9 mouse cellular contexts compared by ENCODE assay signal in genomic region chr15:40130880-40131478, GRCm38 (mm10). TPM values are rescaled to one million over a fixed set of nuclear protein-coding genes. Genes with fewer than 3 reads are reported as not detected.
DNase-seq lines count a peak whose midpoint lies in the region; ATAC-seq and TF ChIP-seq lines count a peak whose summit lies in the region.
"Had no signal": no experiment of that assay in that cellular context is flagged by ENCODE, and none has a peak within 500 bp of the region (broad histone marks: within the 10 kb centered on the region; RNA-seq: fewer than 3 reads in every experiment).

No protein-coding gene starts in this region.

- no peak overlapping the region for H3K9ac ChIP-seq in limb, embryonic 14.5 days (ENCODE audit: low read depth, low read length, severe bottlenecking)
- no peak overlapping the region for H3K9ac ChIP-seq in stomach, postnatal 0 days (ENCODE audit: low read length)
- H3K9ac ChIP-seq: stomach, embryonic 15.5 days had no signal

- no peaks in the 10 kb centered on the region for H3K36me3 ChIP-seq in kidney, adult 2 months (ENCODE audit: control insufficient read depth, insufficient read depth, low read length)
- no peaks in the 10 kb centered on the region for H3K36me3 ChIP-seq in limb, embryonic 14.5 days (ENCODE audit: control insufficient read depth, insufficient read depth, low read length)
- no peaks in the 10 kb centered on the region for H3K36me3 ChIP-seq in stomach, postnatal 0 days (ENCODE audit: control insufficient read depth, insufficient read depth, low read length)
- H3K36me3 ChIP-seq: stomach, embryonic 15.5 days had no signal

- intact Hi-C loops in gastrocnemius, postnatal 36 days (cut with DNase I), result loop anchor here (2.0 to 5.0 kb wide), 2 partner anchors 270 to 769 kb away; no protein-coding TSS in a partner anchor

- no peaks in the 10 kb centered on the region for H3K4me1 ChIP-seq in cortical plate, adult 2 months (ENCODE audit: control insufficient read depth, insufficient read depth, low read length)
- no peaks in the 10 kb centered on the region for H3K4me1 ChIP-seq in kidney, adult 2 months (ENCODE audit: control insufficient read depth, insufficient read depth, low read length)
- H3K4me1 ChIP-seq in limb, embryonic 14.5 days (ENCODE audit: control insufficient read depth, insufficient read depth, low read length), result no peaks in the 10 kb centered on the region
- H3K4me1 ChIP-seq in stomach, postnatal 0 days (replicated peaks; ENCODE audit: control insufficient read depth, insufficient read depth), result no peaks in the 10 kb centered on the region
- H3K4me1 ChIP-seq: stomach, embryonic 15.5 days had no signal

- peak; percentile 73 for DNase-seq in 3T3-L1 (ENCODE audit: low read depth, low spot score)
- peak; percentile 67 to 92 for DNase-seq in adrenal gland, adult (ENCODE audit: inconsistent age in 2 of 2, low spot score in 1 of 2)
- peak; percentile 53 to 70 for DNase-seq in gastrocnemius, postnatal 36 days
- DNase-seq in kidney, adult 2 months, result peak; percentile 59
- peak; percentile 41 for DNase-seq in limb, embryonic 14.5 days (ENCODE audit: low spot score)
- DNase-seq in neural tube, embryonic 10.5 days (ENCODE audit: extremely low spot score, low spot score), result peak; percentile 84
- DNase-seq in stomach, postnatal 0 days (ENCODE audit: low spot score), result peak; percentile 79

- no peak overlapping the region for H3K27ac ChIP-seq in cortical plate, adult 2 months (ENCODE audit: insufficient read depth, low read length)
- H3K27ac ChIP-seq in kidney, adult 2 months (ENCODE audit: insufficient read depth, low read depth, low read length), result no peak overlapping the region
- no peak overlapping the region for H3K27ac ChIP-seq in limb, embryonic 14.5 days (replicated peaks; ENCODE audit: low read depth, low read length)
- no peak overlapping the region for H3K27ac ChIP-seq in stomach, postnatal 0 days (replicated peaks)
- H3K27ac ChIP-seq: stomach, embryonic 15.5 days had no signal

- ATAC-seq in limb, embryonic 14.5 days (ENCODE audit: low FRiP score, low read depth), result no peak
- ATAC-seq in stomach, postnatal 0 days (ENCODE audit: low FRiP score, low TSS enrichment), result no peak

- H3K4me3 ChIP-seq in cortical plate, adult 2 months (ENCODE audit: insufficient read depth, low read length), result no peak overlapping the region
- no peak overlapping the region for H3K4me3 ChIP-seq in kidney, adult 2 months (ENCODE audit: insufficient read depth, low read depth, low read length)
- no peak overlapping the region for H3K4me3 ChIP-seq in limb, embryonic 14.5 days (replicated peaks; ENCODE audit: low read length)
- H3K4me3 ChIP-seq in stomach, postnatal 0 days (ENCODE audit: low read depth, low read length), result no peak overlapping the region
- H3K4me3 ChIP-seq: stomach, embryonic 15.5 days had no signal

- no peaks in the 10 kb centered on the region for H3K27me3 ChIP-seq in kidney, adult 2 months (replicated peaks; ENCODE audit: control insufficient read depth, insufficient read depth, low read length)
- no peaks in the 10 kb centered on the region for H3K27me3 ChIP-seq in limb, embryonic 14.5 days (ENCODE audit: control insufficient read depth, insufficient read depth, low read length)
- H3K27me3 ChIP-seq in stomach, postnatal 0 days (ENCODE audit: control insufficient read depth, insufficient read depth, low read length), result no peaks in the 10 kb centered on the region
- H3K27me3 ChIP-seq: stomach, embryonic 15.5 days had no signal

- H3K9me3 ChIP-seq in limb, embryonic 14.5 days (ENCODE audit: control insufficient read depth, low read length), result no peaks in the 10 kb centered on the region
- no peaks in the 10 kb centered on the region for H3K9me3 ChIP-seq in stomach, postnatal 0 days (ENCODE audit: control insufficient read depth, low read length)
- H3K9me3 ChIP-seq: stomach, embryonic 15.5 days had no signal

- 24% methylated on average over 15 of the region's 15 CpGs for WGBS in kidney, adult 2 months
- 23% methylated on average over 15 of the region's 15 CpGs for WGBS in limb, embryonic 14.5 days
- 24% methylated on average over 15 of the region's 15 CpGs for WGBS in stomach, postnatal 0 days

- TF ChIP-seq EP300 in stomach, postnatal 0 days (optimal IDR thresholded peaks at IDR 0.05), result no peak

- H3K4me2 ChIP-seq in limb, embryonic 14.5 days (replicated peaks; ENCODE audit: low read depth, low read length, severe bottlenecking), result no peak overlapping the region
- no peak overlapping the region for H3K4me2 ChIP-seq in stomach, postnatal 0 days (replicated peaks; ENCODE audit: low read depth)
- H3K4me2 ChIP-seq: stomach, embryonic 15.5 days had no signal

- peak; percentile 94 for TF ChIP-seq CTCF in cortical plate, adult 2 months (IDR thresholded peaks at IDR 0.05; ENCODE audit: extremely low read depth, insufficient read depth, low read length)
- peak; percentile 92 for TF ChIP-seq CTCF in kidney, adult 2 months (conservative IDR thresholded peaks at IDR 0.05; ENCODE audit: insufficient read depth, insufficient read length, low read depth, low read length)
- peak; percentile 97 for TF ChIP-seq CTCF in stomach, postnatal 0 days (IDR thresholded peaks at IDR 0.05; ENCODE audit: low read depth)

- no peak for TF ChIP-seq POLR2A in cortical plate, adult 2 months (IDR thresholded peaks at IDR 0.05; ENCODE audit: extremely low read depth, insufficient read depth, low read length)
- no peak for TF ChIP-seq POLR2A in kidney, adult 2 months (IDR thresholded peaks at IDR 0.05; ENCODE audit: low read depth, low read length)
- TF ChIP-seq POLR2A in limb, embryonic 14.5 days (IDR thresholded peaks at IDR 0.05; ENCODE audit: borderline replicate concordance, extremely low read depth, insufficient read depth, insufficient read length), result no peak

RNA-seq across cellular contexts. Expression of gene 9330182O14Rik, which starts 3.2 kb away (rescaled TPM):
- not detected in 2 replicates for polyA plus RNA-seq in cortical plate, adult 2 months (2012; rRNA removed)
- total RNA-seq in gastrocnemius, postnatal 36 days (2021), result not detected
- polyA plus RNA-seq in kidney, adult 2 months (2012; rRNA removed), result not detected in 2 replicates
- polyA plus RNA-seq in limb, embryonic 14.5 days (2012; rRNA removed), result not detected in 2 replicates
- not detected in 2 replicates for polyA plus RNA-seq in limb, embryonic 14.5 days (2014; fragmentation: Nextera tagmentation; extraction: Ambion mirVana)
- polyA plus RNA-seq in stomach, postnatal 0 days (2015; fragmentation: Nextera tagmentation; extraction: Ambion mirVana), result 0.17 and 0.71 TPM in 2 replicates
- polyA plus RNA-seq: stomach, embryonic 15.5 days had no signal
